Mouse (Mus musculus) left cerebral cortex, adult 11 months (tissue): ENCODE measurements at regions not wholly inside any gene's neighbourhood (a gene's known extent, or its start where the extent isn't known, plus 50 kb on each side); places are given as distances from the start of the nearest gene placed in this dataset.

Experiments used
- DNase-seq: peaks from one replicate; pipeline ENCODE4 v3.0.0; 2022; ENCODE audit warnings: low spot score

- DNase-seq: peak; percentile 7
These were observed 430.3 kb upstream of the Steap1 start for GRCm38 (mm10) chr5:6179466-6179865.

- no peak for DNase-seq
These were observed 418.9 kb upstream of the Steap1 start for GRCm38 (mm10) chr5:6167983-6168382.

GRCm38 (mm10) chr5:6167576-6167975 lies 418.4 kb upstream of the Steap1 start:
- DNase-seq: no peak
